Mouse (Mus musculus): ENCODE data around the gene Gm21812.
"Not testable (repeated sequence)": the region's sequence is repeated elsewhere in the genome, so short reads cannot be mapped to it uniquely, and the experiment has no call there.

Gm21812 gene

GRCm38 (mm10) chrY:9347084-9347483 lies at the start of gene Gm21812:
Gene Gm21812, minus strand, starts transcription at chrY:9347184.
- not testable (repeated sequence) for DNase-seq (ENCODE audit: low spot score)

Measured in urinary bladder, postnatal 25 days (tissue).